Mouse (Mus musculus) kidney, adult 2 months (tissue): Measurements from ENCODE around the gene Fabp3.

ENCODE experiments used
- CTCF ChIP-seq: fragments of 200-500 bp; conservative IDR thresholded peaks from 2 replicates; pipeline ENCODE4 v1.5.1; 2011; ENCODE audit warnings: low read depth, mild to moderate bottlenecking, control low read depth, low read length, moderate library complexity, mixed read lengths; ENCODE audit not compliant: insufficient read depth, insufficient read length
- POLR2A ChIP-seq: fragments of 200-500 bp; IDR thresholded peaks from one replicate; pipeline ENCODE4 v1.6.1; 2011; ENCODE audit warnings: low read depth, low read length, control low read depth

GRCm38 (mm10) chr4:130360238-130360590 is 51.8 kb downstream of the Fabp3 start:
- TF ChIP-seq CTCF (no peak), POLR2A (no peak)
